Mouse (Mus musculus): ENCODE measurements around the gene Akt1. TPM values are rescaled to one million over a fixed set of nuclear protein-coding genes. Genes with fewer than 3 reads are reported as not detected.

Akt1 gene
- polyA plus RNA-seq, 1 experiment: 297 TPM

DNA sequence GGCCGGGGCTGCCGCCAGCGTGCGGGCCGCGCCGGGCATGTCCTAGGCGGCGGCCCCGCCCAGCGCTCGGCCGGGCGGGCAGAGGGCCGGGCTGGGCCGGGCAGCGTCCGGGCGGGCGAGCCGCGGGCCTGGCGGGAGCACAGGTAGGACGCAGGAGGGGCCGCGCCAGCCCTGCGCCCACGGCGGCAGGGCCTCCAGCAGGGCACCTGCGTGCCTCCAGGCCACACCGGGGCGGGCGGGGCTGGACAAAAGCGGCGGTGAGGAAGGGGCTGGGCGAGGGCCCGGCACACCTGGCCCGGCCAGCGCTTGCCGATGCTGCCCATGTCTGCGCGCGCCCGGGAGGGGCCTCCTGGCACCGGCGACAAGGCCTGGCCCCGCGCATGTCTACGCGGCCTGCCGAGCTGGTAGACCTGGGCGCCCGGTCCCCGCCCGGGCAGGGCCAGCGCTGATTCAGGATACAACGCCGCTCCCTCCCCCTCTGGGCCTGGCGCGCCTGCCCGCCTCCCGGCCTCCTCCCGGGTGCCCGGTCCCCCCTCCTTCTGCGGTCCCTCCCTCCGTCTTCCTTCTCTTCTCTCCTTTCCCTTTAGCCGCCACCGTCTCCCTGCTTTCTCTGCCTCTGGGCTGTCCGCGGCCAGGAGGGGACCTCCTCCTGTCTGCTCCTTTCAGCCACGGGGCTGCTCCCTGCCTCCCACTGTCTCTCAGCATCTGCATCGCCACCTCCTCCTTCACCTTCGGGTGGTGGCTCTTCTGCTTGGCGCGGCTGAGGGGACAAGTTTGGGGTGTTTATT lies 47.8 kb upstream of the Akt1 start:
- H3K4me3 ChIP-seq (ENCODE audit: insufficient read depth, poor library complexity, severe bottlenecking): peak overlapping the region; percentile 55
- TF ChIP-seq MYOG (IDR thresholded peaks at IDR 0.05; ENCODE audit: control insufficient read depth, extremely low read depth, insufficient read length) (no peak), CEBPB (IDR thresholded peaks at IDR 0.05; ENCODE audit: low read depth) (no peak), MAX (IDR thresholded peaks at IDR 0.05) (no peak), MYOD1 (IDR thresholded peaks at IDR 0.05; ENCODE audit: control insufficient read depth, insufficient read length, low read depth) (no peak), FOSL1 (IDR thresholded peaks at IDR 0.05; ENCODE audit: insufficient read depth, low read length, poor library complexity, severe bottlenecking) (no peak), USF1 (IDR thresholded peaks at IDR 0.05; ENCODE audit: low read depth) (no peak), CTCF (IDR thresholded peaks at IDR 0.05; ENCODE audit: control insufficient read depth, insufficient read depth, insufficient read length) (no peak)
- H3ac ChIP-seq (ENCODE audit: control insufficient read depth, insufficient read length, low read depth): peak overlapping the region; percentile 96
- peaks cover 13% of the 10 kb centered on the region for H3K36me3 ChIP-seq (ENCODE audit: control insufficient read depth, insufficient read depth)
- H3K79me3 ChIP-seq (ENCODE audit: low read depth): peaks cover 8% of the 10 kb centered on the region
- no peaks in the 10 kb centered on the region for H3K27me3 ChIP-seq (ENCODE audit: control insufficient read depth, insufficient read depth, insufficient read length)
- H3K79me2 ChIP-seq (ENCODE audit: control insufficient read depth, insufficient read depth): peaks cover 44% of the 10 kb centered on the region

DNA sequence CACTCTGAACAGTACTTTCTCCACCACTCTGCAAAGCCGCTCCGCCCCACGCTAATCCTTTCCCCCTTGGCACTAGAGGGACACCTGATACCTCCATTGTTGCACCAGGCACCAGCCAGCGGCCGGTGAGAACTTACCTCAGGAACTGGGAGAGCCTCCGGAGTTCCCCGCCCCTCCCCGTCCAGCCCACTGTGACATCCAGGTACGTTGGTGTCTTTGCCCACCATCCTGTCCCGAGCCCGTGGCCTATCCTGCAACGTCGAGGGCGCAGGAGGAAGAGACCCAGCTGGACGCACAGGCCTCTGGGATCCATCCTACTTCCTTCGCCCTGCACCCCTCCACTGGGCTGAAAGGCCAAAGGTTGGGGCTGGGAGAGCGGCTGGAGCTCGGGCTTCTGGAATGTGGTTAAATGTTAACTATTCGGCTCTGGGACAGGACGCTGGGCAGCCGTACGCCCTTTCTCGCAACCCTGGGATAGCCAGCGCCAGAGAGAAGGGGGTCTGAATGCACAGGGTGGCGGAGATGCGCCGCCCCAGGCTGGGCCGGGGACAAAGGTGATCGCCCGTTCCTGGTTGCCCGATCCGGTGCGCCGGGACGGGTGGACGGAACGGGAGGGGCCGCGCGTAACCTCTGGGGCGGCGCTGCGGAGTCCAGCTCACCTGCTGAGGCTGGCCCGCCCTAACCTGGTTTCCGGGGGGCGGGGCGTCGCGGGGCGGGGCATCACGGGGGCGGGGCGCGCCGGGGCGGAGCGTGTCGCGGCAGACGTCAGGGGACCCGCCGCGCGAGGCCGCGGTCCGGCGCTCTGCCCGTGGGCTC lies 46.9 kb upstream of the Akt1 start:
- H3K27me3 ChIP-seq (ENCODE audit: control insufficient read depth, insufficient read depth, insufficient read length): no peaks in the 10 kb centered on the region
- peaks cover 36% of the 10 kb centered on the region for H3K79me2 ChIP-seq (ENCODE audit: control insufficient read depth, insufficient read depth)
- H3K4me3 ChIP-seq (ENCODE audit: insufficient read depth, poor library complexity, severe bottlenecking): peak overlapping the region; percentile 55
- peaks cover 5% of the 10 kb centered on the region for H3K79me3 ChIP-seq (ENCODE audit: low read depth)
- TF ChIP-seq CTCF (IDR thresholded peaks at IDR 0.05; ENCODE audit: control insufficient read depth, insufficient read depth, insufficient read length): no peak
- no peak for TF ChIP-seq MAX (IDR thresholded peaks at IDR 0.05)
- no peak for TF ChIP-seq USF1 (IDR thresholded peaks at IDR 0.05; ENCODE audit: low read depth)
- TF ChIP-seq CEBPB (IDR thresholded peaks at IDR 0.05; ENCODE audit: low read depth): no peak
- no peak for TF ChIP-seq MYOG (IDR thresholded peaks at IDR 0.05; ENCODE audit: control insufficient read depth, extremely low read depth, insufficient read length)
- no peak for TF ChIP-seq FOSL1 (IDR thresholded peaks at IDR 0.05; ENCODE audit: insufficient read depth, low read length, poor library complexity, severe bottlenecking)
- no peak for TF ChIP-seq MYOD1 (IDR thresholded peaks at IDR 0.05; ENCODE audit: control insufficient read depth, insufficient read length, low read depth)
- peaks cover 13% of the 10 kb centered on the region for H3K36me3 ChIP-seq (ENCODE audit: control insufficient read depth, insufficient read depth)
- H3ac ChIP-seq (ENCODE audit: control insufficient read depth, insufficient read length, low read depth): peak overlapping the region; percentile 96

DNA sequence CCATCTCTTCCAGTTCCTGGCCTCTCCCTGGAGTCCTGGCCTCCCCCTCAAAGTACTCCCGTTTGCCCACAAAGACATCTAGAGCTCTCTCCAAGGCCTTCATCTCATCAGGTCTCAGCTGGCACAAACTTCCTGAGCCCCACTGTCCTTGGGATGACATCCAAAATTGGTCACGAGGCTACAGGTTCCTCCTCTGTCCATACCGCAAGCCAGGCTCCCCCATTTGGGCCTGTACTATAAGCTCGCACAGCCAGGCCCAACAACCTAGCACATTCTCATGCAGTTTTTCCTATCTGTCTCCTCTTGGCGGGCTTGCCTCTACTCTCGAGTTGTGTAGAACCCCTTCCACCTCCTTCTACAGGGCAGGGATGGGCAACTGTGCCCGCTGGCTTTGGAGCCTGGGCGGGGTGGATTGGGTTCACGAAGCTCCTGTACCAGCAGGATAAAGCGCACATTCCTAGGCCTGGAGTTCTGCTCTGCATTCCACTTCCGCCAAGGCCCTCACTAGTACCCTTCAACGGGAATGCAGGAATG lies 46.3 kb upstream of the Akt1 start:
- H3K79me2 ChIP-seq (ENCODE audit: control insufficient read depth, insufficient read depth): peaks cover 30% of the 10 kb centered on the region
- H3K27me3 ChIP-seq (ENCODE audit: control insufficient read depth, insufficient read depth, insufficient read length): no peaks in the 10 kb centered on the region
- no peak overlapping the region for H3ac ChIP-seq (ENCODE audit: control insufficient read depth, insufficient read length, low read depth)
- H3K4me3 ChIP-seq (ENCODE audit: insufficient read depth, poor library complexity, severe bottlenecking): no peak overlapping the region
- peaks cover 5% of the 10 kb centered on the region for H3K79me3 ChIP-seq (ENCODE audit: low read depth)
- no peak for TF ChIP-seq USF1 (IDR thresholded peaks at IDR 0.05; ENCODE audit: low read depth)
- no peak for TF ChIP-seq CTCF (IDR thresholded peaks at IDR 0.05; ENCODE audit: control insufficient read depth, insufficient read depth, insufficient read length)
- no peak for TF ChIP-seq MYOG (IDR thresholded peaks at IDR 0.05; ENCODE audit: control insufficient read depth, extremely low read depth, insufficient read length)
- no peak for TF ChIP-seq CEBPB (IDR thresholded peaks at IDR 0.05; ENCODE audit: low read depth)
- no peak for TF ChIP-seq MYOD1 (IDR thresholded peaks at IDR 0.05; ENCODE audit: control insufficient read depth, insufficient read length, low read depth)
- no peak for TF ChIP-seq MAX (IDR thresholded peaks at IDR 0.05)
- no peak for TF ChIP-seq FOSL1 (IDR thresholded peaks at IDR 0.05; ENCODE audit: insufficient read depth, low read length, poor library complexity, severe bottlenecking)
- peaks cover 13% of the 10 kb centered on the region for H3K36me3 ChIP-seq (ENCODE audit: control insufficient read depth, insufficient read depth)

DNA sequence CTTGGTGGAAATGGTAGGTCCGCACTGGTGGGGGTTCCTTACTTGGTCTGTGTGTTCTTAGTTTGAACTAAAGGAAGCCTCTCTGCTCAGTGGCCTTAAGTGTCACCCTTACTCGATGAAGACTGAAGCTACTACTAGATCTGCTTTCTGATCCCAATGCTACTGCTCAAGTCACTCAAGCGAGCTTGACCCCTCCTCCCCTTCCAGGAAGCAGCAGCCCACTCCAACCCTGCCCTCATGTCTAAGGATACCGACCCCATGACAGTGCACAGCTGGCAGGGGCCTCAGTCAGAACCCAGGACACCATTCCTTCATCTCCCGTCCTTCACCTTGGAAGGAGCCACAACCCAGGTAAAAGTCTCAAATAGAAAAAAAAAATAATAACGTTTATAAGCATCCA lies 45.5 kb upstream of the Akt1 start, which contains the start of gene Cep170b:
Gene Cep170b, plus strand, starts transcription at position 240 of the 400 bp plus-strand sequence.
- Histone ChIP-seq H3K36me3 (ENCODE audit: control insufficient read depth, insufficient read depth) (peaks cover 10% of the 10 kb centered on the region), H3K79me2 (ENCODE audit: control insufficient read depth, insufficient read depth) (peaks cover 25% of the 10 kb centered on the region), H3K4me3 (ENCODE audit: insufficient read depth, poor library complexity, severe bottlenecking) (no peak within 1 kb of the TSS), H3K27me3 (ENCODE audit: control insufficient read depth, insufficient read depth, insufficient read length) (no peaks in the 10 kb centered on the region), H3K79me3 (ENCODE audit: low read depth) (peaks cover 5% of the 10 kb centered on the region), H3ac (ENCODE audit: control insufficient read depth, insufficient read length, low read depth) (no peak within 1 kb of the TSS)
- TF ChIP-seq MAX (IDR thresholded peaks at IDR 0.05) (no peak), MYOD1 (IDR thresholded peaks at IDR 0.05; ENCODE audit: control insufficient read depth, insufficient read length, low read depth) (no peak), FOSL1 (IDR thresholded peaks at IDR 0.05; ENCODE audit: insufficient read depth, low read length, poor library complexity, severe bottlenecking) (no peak), CEBPB (IDR thresholded peaks at IDR 0.05; ENCODE audit: low read depth) (no peak), USF1 (IDR thresholded peaks at IDR 0.05; ENCODE audit: low read depth) (no peak), MYOG (IDR thresholded peaks at IDR 0.05; ENCODE audit: control insufficient read depth, extremely low read depth, insufficient read length) (no peak), CTCF (IDR thresholded peaks at IDR 0.05; ENCODE audit: control insufficient read depth, insufficient read depth, insufficient read length) (no peak)

DNA sequence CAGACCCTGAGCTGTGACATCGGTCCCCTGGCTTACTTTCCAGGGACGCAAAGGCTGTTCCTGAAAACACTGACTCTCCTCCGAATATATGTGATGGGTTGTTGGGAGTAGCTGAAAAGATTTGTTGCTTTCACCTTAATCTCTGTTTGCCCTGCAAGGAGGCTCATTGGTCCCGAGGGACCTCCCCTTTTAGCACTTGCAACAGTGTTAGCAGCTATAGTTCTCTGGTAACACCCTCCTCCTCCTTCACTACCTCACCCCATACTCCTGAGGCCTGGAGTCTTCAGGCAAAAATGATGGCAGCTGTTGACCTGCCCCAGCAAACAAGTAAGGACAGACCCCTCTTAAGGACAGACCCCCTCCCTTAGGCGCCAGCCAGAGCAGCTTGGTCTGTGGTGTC lies 44.3 kb upstream of the Akt1 start:
- Histone ChIP-seq H3ac (ENCODE audit: control insufficient read depth, insufficient read length, low read depth) (no peak overlapping the region), H3K36me3 (ENCODE audit: control insufficient read depth, insufficient read depth) (no peaks in the 10 kb centered on the region), H3K79me3 (ENCODE audit: low read depth) (no peaks in the 10 kb centered on the region), H3K27me3 (ENCODE audit: control insufficient read depth, insufficient read depth, insufficient read length) (no peaks in the 10 kb centered on the region), H3K4me3 (ENCODE audit: insufficient read depth, poor library complexity, severe bottlenecking) (no peak overlapping the region), H3K79me2 (ENCODE audit: control insufficient read depth, insufficient read depth) (peaks cover 14% of the 10 kb centered on the region)
- TF ChIP-seq FOSL1 (IDR thresholded peaks at IDR 0.05; ENCODE audit: insufficient read depth, low read length, poor library complexity, severe bottlenecking): no peak
- no peak for TF ChIP-seq MAX (IDR thresholded peaks at IDR 0.05)
- no peak for TF ChIP-seq CTCF (IDR thresholded peaks at IDR 0.05; ENCODE audit: control insufficient read depth, insufficient read depth, insufficient read length)
- TF ChIP-seq CEBPB (IDR thresholded peaks at IDR 0.05; ENCODE audit: low read depth): no peak
- TF ChIP-seq MYOG (IDR thresholded peaks at IDR 0.05; ENCODE audit: control insufficient read depth, extremely low read depth, insufficient read length): no peak
- TF ChIP-seq USF1 (IDR thresholded peaks at IDR 0.05; ENCODE audit: low read depth): no peak
- TF ChIP-seq MYOD1 (IDR thresholded peaks at IDR 0.05; ENCODE audit: control insufficient read depth, insufficient read length, low read depth): no peak
